Mouse (Mus musculus): ENCODE results near the gene Zdhhc14. TPM values are rescaled to one million over a fixed set of nuclear protein-coding genes. Genes with fewer than 3 reads are reported as not detected.

Zdhhc14 gene
- total and polyA plus RNA-seq, 3 experiments: 0.34 to 1.3 (median 0.35) TPM

DNA sequence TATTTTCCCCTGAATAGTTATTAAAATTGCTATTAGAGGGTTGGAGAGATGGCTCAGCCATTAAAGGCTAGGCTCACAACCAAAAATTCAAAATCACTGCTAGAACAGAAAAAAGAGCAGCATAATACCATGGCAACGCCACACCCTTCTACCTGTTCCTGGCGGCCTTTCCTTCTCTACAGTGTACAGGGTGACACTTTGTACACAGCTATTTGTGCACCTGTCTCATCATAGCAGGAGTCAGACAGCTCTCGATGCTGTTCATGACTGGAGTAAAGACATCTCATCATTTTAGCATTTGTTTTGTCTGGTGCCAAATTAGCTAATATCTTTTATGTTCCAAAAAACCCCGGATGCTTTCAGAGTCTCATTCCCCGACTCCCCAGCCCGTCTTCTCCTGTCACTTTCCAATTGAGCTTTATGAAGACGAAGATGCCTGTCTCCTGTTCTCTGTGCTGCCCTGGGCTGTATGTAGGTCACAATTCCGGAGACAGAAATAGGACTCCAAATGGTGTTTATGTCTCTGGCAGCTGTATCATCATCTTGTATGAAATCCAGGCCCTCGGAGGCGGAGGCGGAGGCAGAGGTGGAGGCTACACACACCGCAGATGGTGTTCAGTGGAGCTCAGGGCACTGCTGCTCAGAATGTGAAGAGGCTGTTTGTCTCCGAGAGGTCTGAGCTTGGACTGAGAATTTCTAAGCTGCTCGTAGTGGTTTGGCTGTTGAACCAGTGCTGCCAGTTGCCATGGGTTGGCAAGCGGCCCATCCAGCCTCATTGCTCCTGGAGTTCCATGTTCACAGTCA is 150.8 kb downstream of the Zdhhc14 start:
- Histone ChIP-seq H3K79me2 (replicated peaks; ENCODE audit: control insufficient read depth, extremely low read depth, insufficient read depth, poor library complexity, severe bottlenecking) (no peaks in the 10 kb centered on the region), H3K4me3 (replicated peaks in 1 of 3; ENCODE audit: low read depth in 2 of 3, low read length in 2 of 3, poor library complexity in 1 of 3) (no peak overlapping the region), H3K27ac (ENCODE audit: insufficient read depth, low read depth) (no peak overlapping the region), H3K36me3 (replicated peaks in 1 of 2; ENCODE audit: control insufficient read depth in 1 of 2, insufficient read depth in 1 of 2, low read length in 1 of 2) (no peaks in the 10 kb centered on the region), H3K9ac (ENCODE audit: insufficient read depth, low read depth) (no peak overlapping the region), H3K4me2 (ENCODE audit: insufficient read depth, low read depth, poor library complexity, severe bottlenecking) (no peak overlapping the region), H3K4me1 (ENCODE audit: control insufficient read depth in 1 of 2, insufficient read depth in 2 of 2) (peaks cover 7 to 45% of the 10 kb centered on the region in 2 experiments; a peak in 3 of 4 replicates), H3K27me3 (replicated peaks) (no peaks in the 10 kb centered on the region), H3K9me3 (replicated peaks; ENCODE audit: low read length) (peaks cover 2% of the 10 kb centered on the region)
- TF ChIP-seq USF2 (conservative IDR thresholded peaks at IDR 0.05; ENCODE audit: low read depth, low read length): no peak
- TF ChIP-seq CTCF (conservative IDR thresholded peaks at IDR 0.05 in 1 of 2, IDR thresholded peaks at IDR 0.05 in 1 of 2; ENCODE audit: low read depth in 2 of 2, low read length in 2 of 2): no peak
- no peak for TF ChIP-seq NELFE (IDR thresholded peaks at IDR 0.05; ENCODE audit: low read depth, low read length)
- TF ChIP-seq ZKSCAN1 (IDR thresholded peaks at IDR 0.05; ENCODE audit: borderline replicate concordance, low read depth, low read length): no peak
- no peak for TF ChIP-seq POLR2A (IDR thresholded peaks at IDR 0.05; ENCODE audit: low read depth, low read length)
- no peak for TF ChIP-seq GABPA (IDR thresholded peaks at IDR 0.05; ENCODE audit: insufficient replicate concordance, low read depth, low read length)
- no peak for TF ChIP-seq MXI1 (IDR thresholded peaks at IDR 0.05; ENCODE audit: low read depth, low read length)
- TF ChIP-seq PAX5 (IDR thresholded peaks at IDR 0.05; ENCODE audit: low read length): no peak
- no peak for TF ChIP-seq ETS1 (conservative IDR thresholded peaks at IDR 0.05; ENCODE audit: low read depth, low read length)
- TF ChIP-seq MAX (IDR thresholded peaks at IDR 0.05; ENCODE audit: low read length): no peak
- DNase-seq (ENCODE audit: extremely low read depth): no peak
- dilution Hi-C loops (cut with MboI; ENCODE audit: extremely low pct_ligation_motif_present, extremely low pct_unique_long_range_greater_than_20kb, low sequenced_read_pairs) (no loop called here), in situ Hi-C loops (cut with MboI; ENCODE audit: low pct_ligation_motif_present, low pct_unique_long_range_greater_than_20kb, low sequenced_read_pairs) (no loop called here)

DNA sequence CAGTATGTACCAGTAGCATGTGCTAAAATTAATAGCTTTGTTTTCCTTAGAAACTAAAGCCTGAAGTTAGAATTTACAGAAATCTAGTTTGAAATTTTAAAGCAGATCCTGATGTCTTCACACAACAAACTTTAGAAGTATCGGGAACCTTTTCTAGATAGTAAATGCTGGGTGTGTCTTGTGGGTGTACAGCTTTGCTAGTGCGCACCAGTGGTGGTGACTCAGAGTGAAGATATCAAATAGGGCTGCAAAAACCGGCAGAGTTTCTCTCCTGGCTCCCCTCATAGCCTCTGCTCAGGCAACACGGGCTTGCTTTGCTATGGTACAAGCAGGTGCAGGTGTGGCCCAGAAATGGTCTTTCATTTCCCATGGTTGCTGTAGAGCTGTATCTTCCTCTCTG is 157.8 kb downstream of the Zdhhc14 start:
- Histone ChIP-seq H3K9ac (ENCODE audit: insufficient read depth, low read depth) (no peak overlapping the region), H3K4me3 (replicated peaks in 1 of 3; ENCODE audit: low read depth in 2 of 3, low read length in 2 of 3, poor library complexity in 1 of 3) (no peak overlapping the region), H3K27me3 (replicated peaks) (no peaks in the 10 kb centered on the region), H3K9me3 (replicated peaks; ENCODE audit: low read length) (no peaks in the 10 kb centered on the region), H3K4me1 (ENCODE audit: control insufficient read depth in 1 of 2, insufficient read depth in 2 of 2) (peaks cover 4 to 12% of the 10 kb centered on the region in 2 experiments), H3K79me2 (replicated peaks; ENCODE audit: control insufficient read depth, extremely low read depth, insufficient read depth, poor library complexity, severe bottlenecking) (no peaks in the 10 kb centered on the region), H3K27ac (ENCODE audit: insufficient read depth, low read depth) (no peak overlapping the region), H3K36me3 (replicated peaks in 1 of 2; ENCODE audit: control insufficient read depth in 1 of 2, insufficient read depth in 1 of 2, low read length in 1 of 2) (peaks cover 0 to 3% of the 10 kb centered on the region in 2 experiments), H3K4me2 (ENCODE audit: insufficient read depth, low read depth, poor library complexity, severe bottlenecking) (no peak overlapping the region)
- DNase-seq (ENCODE audit: extremely low read depth): no peak
- in situ Hi-C loops (cut with MboI; ENCODE audit: low pct_ligation_motif_present, low pct_unique_long_range_greater_than_20kb, low sequenced_read_pairs) (no loop called here), dilution Hi-C loops (cut with MboI; ENCODE audit: extremely low pct_ligation_motif_present, extremely low pct_unique_long_range_greater_than_20kb, low sequenced_read_pairs) (no loop called here)
- no peak for TF ChIP-seq CHD2 (IDR thresholded peaks at IDR 0.05; ENCODE audit: low read length)
- TF ChIP-seq JUND (conservative IDR thresholded peaks at IDR 0.05; ENCODE audit: low read depth, low read length): no peak
- TF ChIP-seq USF1 (IDR thresholded peaks at IDR 0.05; ENCODE audit: low read depth, low read length): no peak
- TF ChIP-seq POLR2AphosphoS2 (IDR thresholded peaks at IDR 0.05; ENCODE audit: low read depth, low read length): no peak
- no peak for TF ChIP-seq NELFE (IDR thresholded peaks at IDR 0.05; ENCODE audit: low read depth, low read length)
- TF ChIP-seq RCOR1 (conservative IDR thresholded peaks at IDR 0.05; ENCODE audit: low read depth, low read length): no peak
- TF ChIP-seq MEF2A (IDR thresholded peaks at IDR 0.05; ENCODE audit: borderline replicate concordance, low read depth, low read length): no peak
- no peak for TF ChIP-seq USF2 (conservative IDR thresholded peaks at IDR 0.05; ENCODE audit: low read depth, low read length)
- TF ChIP-seq JUN (IDR thresholded peaks at IDR 0.05; ENCODE audit: insufficient read depth, low read depth, low read length): no peak
- TF ChIP-seq GABPA (IDR thresholded peaks at IDR 0.05; ENCODE audit: insufficient replicate concordance, low read depth, low read length): no peak
- TF ChIP-seq NRF1 (IDR thresholded peaks at IDR 0.05; ENCODE audit: low read depth, low read length): no peak
- no peak for TF ChIP-seq ETS1 (conservative IDR thresholded peaks at IDR 0.05; ENCODE audit: low read depth, low read length)
- TF ChIP-seq ZNF384 (IDR thresholded peaks at IDR 0.05; ENCODE audit: low read depth, low read length): no peak
- no peak for TF ChIP-seq MAX (IDR thresholded peaks at IDR 0.05; ENCODE audit: low read length)
- TF ChIP-seq SMC3 (IDR thresholded peaks at IDR 0.05; ENCODE audit: low read depth, low read length): no peak
- TF ChIP-seq EP300 (IDR thresholded peaks at IDR 0.05; ENCODE audit: low read length): no peak

Measured in CH12.LX (cell line).